Mouse (Mus musculus): Measurements from ENCODE around the gene Sycp2l.

The Sycp2l gene

DNA sequence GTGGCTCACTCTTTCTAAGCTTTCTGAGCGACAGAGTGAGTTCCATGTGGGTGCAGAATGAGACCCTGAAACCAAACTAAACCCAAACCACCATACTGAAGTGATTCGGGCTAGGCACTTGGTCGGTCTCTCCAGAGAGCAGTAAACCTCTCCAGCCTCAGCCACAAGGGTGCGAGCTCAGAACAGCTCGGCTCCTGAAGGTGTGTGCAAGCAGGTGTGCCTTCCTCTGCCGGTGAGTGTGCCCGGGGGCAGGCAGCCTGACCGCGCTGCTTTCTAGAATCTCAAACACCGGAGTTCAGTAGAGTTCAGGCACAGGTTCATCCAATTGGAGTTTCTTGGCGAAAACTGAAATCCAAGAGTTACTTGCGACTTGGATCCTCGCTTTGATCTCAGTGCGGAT is at the start of gene Sycp2l:
Sycp2l (plus strand) TSS at position 368 of the 400 bp plus-strand sequence.
- DNase-seq, result no peak

DNA sequence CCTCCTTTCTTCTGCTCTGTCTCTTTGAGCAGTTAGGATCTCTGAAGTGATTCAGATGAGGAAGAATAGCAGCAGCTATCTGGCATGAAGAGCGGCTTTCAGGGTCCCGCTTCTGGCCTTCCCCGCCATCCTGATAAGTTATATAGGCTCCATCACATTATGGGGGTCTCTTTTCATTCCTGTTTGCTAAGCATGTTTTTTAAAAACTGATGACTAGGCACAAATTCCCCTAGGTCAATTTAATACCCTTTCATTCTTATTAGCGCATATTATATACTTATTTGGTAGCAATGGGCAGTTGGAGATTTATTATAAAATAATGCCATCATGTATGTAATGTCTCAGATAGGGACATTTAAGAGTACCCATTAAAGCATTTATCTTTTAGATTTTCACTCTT is 46.5 kb upstream of the Sycp2l start:
- DNase-seq, result no peak

DNA sequence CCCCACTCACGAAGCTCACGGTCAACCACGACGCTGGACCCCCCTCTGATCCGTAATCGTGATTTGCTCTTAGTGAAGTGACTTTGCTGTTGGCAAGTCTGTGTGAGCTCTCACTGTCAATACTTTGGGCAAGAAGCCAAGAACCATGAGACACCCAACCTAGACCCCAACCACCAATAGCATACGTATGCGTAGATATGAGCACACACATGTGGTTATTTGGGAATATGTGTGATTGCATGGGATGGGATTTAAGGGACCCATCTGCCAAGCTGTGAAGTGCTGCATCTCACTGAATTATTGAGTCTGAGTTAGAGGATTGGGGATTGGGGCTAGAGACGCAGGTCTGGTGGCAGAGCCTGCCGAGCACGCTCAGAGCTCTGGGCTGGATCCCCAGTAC is 42.5 kb upstream of the Sycp2l start:
- DNase-seq, result no peak

DNA sequence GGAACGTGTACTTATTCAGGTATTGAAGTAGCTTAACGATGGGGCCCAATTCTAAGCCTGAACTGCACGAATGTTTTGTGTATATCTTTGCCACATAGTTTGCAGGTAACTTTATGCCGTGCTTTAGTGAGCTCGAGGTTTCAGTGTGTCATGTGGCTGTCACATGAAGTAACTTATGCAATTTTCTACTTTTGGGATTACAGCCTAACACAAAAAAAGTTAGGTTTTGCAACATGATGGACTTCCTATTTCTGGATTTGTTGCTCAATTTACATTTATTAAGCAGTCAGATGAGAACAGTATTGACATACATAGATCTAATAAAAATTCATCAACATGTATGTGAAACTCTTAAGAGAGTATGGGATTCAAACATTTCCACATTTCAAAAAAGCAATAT is 40.3 kb upstream of the Sycp2l start:
- no peak for DNase-seq

DNA sequence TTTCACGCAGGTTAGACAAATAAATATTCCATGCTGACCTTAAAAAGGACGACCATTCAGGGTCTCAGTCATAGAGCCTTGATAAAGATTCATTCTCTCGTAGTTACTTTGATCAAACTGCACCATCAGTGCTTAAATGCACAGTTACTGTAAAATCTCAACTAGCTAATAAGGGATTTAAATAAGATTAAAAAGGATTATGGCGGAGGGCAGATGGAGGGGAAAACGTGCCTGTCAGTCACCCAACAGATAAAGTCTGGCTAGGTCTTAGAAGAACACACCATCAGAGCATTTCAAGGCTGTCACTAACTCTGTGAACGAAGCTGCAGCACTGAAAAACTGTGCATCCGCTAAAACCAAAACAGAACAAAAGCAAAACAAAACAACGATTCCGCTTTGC is 36.2 kb upstream of the Sycp2l start:
- no peak for DNase-seq

DNA sequence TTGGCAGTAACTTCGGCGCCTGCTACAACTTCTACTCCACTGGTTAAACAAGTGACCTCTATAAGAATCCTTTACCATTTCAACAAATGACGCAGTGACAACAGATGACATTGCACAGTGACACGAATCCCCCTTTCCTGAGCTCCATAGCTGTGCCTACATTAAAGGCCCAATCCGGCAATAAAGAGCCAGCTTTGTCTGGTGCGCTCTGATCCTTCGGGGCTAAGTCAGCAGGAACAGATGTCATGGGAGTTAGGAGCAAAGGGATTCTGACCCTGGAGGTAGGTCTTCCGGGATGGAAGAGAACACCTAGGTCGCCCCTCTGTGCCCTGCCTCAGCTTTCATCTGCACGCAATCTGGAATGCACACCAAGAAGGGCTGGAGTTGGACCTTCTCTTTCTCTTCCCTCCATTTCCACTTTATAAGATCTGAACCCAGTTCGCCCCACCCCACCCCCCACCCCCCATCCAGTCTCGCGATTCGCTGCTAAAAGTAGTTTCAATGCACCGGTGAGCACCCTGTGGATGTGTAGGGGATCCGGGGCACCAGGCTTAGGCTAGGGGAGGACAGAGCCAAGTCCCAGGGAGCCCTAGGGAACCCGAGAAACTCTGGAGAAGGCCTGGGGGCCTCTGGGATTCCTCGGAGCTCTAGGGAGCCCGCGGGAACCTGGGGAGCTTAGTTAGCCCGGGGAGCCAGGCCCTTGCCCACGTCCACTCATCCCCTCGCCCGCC is 35.3 kb upstream of the Sycp2l start:
- no peak for DNase-seq

DNA sequence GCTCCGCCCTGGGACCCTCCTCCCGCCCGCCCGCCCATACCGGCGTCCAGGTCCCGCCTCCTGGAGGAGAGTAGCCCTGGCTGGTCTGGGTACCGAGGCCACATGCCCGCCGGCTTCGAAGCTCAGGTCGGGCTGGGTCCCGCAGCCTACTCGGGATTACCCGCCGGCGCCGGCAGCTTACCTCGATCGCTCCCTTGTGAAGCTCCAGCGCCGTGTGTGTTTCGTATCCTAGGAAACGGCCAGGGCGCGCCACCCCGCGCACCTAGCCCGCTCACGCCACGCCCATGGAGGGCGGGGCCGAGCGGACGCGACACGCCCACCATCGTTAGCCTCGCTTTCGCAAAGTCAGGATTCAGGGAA is 34.7 kb upstream of the Sycp2l start, which contains the start of gene Mak:
Mak (minus strand) TSS at position 286 of the 360 bp plus-strand sequence.
- peak; percentile 5 for DNase-seq

DNA sequence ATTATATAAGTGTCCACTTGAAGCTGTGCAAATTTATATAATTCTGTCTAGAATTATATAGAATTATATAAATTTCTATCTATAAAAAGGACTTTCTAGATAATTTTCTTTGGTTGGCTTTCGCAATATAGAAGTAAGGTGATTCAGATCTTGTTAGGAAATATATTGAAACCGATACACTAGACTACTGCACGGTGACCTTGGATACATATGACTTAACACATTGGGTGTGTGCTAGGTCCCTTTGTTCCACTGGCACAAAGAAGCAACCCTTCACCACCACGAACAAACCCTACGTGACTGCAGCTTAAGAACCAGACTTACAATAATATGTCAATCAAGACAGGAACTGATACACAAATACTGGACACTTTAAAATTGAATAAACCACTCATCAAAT is 34.2 kb upstream of the Sycp2l start:
- no peak for DNase-seq

DNA sequence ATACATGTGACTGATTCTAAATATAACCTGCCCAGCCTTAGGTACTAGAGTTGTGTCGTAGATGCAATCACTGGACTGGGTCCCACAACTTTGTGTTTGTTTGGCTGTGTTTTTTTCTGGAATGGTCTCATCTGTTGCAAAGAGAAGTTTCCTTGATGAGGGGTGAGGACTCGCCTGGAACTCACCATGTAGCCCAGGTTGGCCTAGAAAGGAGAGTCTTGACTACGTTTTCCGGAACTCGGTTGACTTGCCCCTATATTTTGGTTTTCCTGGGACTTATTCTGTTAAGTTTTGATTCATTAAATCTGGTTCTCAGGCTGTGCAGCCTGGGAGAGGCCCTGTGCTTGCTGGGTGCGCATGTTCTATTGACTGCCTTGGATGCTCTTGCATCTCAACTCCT is 33.4 kb upstream of the Sycp2l start:
- no peak for DNase-seq

DNA sequence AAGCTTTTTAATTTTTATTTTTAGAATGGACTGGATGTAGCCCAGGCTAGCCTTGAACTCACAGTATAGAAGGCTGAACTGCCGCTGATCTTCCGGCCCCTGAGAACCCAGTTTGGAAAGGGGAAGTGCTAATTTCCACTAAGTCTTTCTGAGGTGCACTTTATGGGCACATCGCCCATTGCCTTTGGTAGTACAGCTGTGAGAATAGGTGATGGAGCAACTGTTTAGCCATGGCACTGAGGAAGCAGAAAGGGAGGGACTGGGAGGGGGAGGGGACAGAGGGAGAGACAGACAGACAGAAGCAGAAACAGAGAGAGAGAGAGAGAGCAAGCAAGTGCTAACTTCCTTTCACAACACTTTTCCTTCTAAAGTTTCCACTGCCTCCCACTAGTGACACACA is 29.6 kb upstream of the Sycp2l start:
- DNase-seq, result no peak

DNA sequence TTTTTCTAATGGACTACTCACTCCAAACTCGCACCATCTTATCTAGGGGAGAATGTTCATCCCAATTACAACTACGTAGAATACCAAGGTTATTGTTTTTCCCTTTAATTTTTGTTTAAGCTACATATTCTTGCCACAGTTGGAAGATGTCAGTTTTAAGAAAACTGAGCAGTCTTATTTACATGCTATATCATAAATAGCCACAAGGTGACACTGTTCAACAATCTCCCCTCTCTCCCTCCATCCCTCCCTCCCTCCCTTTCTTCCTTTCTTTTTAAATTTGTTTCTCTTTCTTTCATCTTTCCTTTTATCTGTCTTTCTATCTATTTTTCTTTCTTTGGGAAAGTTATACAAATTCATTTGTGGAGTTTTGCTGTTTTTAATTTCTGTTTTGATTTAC is 29.0 kb upstream of the Sycp2l start:
- no peak for DNase-seq

DNA sequence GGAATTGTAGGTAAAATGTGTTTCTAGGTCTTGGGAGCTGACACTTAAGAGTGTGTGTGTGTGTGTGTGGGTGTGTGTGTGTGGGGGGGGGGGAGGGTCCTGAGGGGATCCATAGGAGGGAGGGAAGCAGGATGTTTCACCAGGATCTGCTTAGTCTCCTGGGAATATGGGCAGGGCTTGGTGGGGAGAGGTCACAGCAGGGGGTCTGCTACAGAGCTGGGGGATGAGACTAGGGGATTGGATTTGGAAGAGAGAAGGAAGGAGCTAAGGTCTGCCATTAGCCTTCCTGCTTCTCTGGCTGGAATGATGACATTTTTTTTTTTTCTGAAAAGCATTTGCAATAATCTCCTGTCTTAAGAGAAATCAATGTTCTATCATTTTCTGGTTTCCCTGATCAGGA is 25.4 kb upstream of the Sycp2l start:
- no peak for DNase-seq

DNA sequence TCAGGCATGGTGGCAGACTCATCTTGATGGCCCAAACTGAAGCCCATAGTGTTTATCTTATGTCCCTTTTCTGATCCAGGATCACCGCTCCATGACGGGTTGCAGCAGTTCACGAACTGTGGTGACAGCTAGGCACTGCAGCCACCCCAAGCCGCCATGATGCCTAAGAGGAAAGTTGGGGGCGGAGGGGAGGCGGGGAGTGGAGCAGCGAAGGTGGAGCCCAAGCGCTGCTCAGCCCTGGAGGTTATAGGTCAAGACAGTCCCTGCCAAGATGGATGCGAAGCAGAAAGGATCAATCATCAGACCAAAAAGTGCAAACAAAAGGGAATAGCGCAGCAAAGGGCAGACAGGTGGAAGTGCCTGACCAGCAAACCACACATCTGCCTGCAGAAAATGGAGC is 22.8 kb upstream of the Sycp2l start:
- no peak for DNase-seq

DNA sequence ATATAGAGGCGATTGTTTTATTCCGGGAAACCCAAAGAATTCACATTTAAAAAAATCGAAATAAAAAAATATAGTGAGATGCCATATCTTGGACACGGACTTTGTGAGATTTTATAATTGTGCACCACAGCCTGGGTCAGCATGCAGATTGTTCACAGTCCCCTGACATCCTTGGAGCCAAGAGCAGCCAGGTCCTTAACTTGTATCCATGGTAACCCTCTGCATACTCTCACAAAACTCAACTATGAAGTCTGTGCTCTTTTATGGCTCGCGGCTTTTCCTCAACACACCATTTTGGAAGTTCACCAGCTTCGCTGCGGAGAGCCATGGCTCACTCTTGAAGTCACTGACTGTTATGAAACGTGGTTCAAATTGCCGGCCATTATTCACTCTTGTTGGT is 19.9 kb upstream of the Sycp2l start:
- no peak for DNase-seq

DNA sequence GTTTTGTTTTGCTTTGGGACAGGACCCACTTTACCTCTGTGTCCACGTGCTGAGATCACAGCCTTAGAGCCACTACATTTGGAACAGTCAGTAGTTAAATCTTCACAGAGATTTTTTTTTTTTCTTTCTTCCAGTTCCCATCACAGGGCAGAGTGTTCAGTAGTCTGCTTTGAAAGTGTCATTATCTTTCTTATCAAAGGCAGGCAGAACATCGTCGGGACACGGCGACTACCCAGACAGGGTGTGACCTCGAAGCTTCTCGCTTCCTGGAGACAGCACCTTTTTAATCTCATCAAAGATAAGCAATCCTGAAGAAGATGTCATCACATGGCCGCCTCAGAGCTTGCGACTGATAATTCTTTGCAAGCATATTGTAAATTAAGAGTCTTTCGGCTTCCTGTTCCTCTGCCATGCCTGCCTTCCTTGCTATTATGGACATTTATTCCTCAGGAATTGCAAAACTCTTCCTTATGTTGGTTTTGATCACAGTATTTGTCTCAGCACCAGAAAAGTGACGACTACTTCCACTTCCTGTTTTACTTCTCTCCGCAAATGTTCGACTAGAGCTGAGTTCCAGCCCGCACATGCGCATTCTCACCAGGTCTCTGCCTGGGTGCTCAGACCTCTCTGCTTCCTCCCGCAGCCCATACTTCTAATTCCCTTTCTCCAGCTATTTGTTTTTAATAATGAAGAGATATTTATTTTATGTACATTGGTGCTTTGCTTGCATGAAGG is 16.6 kb upstream of the Sycp2l start:
- no peak for DNase-seq

DNA sequence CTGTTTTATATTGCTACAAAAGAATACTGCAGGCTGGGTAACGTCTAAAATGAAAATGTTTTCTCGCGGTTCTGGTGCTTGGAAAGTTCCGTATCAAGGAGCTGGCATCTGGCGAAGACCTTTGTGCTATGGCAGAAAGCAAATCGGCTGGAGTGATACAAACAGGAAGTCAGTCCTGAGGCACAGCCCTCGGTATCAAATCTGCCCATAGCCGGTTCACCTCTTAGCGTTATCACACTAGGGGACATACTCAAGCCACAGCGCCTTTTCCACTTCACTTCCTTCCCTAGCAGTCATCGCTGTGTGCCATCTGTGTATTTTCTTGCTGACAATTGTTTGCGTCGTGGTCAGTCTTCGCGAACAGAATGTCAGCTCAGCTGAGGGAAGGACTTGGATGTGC is 15.8 kb upstream of the Sycp2l start:
- DNase-seq, result no peak

DNA sequence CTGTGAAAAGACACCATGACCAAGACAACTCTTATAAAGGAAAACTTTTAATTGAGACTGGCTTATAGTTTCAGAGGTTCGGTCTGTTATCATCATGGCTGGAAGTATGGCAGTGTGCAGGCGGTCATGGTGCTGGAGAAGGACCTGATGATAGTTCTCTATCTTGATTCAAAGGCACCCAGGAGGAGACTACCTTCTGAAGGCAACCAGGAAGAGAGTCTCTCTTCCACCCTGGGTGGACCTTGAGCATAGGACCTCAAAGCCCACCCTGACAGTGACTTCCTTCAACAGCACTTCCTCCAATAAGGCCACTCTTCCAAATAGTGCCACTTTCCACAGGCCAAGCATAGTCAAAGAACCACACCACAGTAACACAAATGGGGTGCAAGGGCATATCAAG is 14.1 kb upstream of the Sycp2l start:
- no peak for DNase-seq

DNA sequence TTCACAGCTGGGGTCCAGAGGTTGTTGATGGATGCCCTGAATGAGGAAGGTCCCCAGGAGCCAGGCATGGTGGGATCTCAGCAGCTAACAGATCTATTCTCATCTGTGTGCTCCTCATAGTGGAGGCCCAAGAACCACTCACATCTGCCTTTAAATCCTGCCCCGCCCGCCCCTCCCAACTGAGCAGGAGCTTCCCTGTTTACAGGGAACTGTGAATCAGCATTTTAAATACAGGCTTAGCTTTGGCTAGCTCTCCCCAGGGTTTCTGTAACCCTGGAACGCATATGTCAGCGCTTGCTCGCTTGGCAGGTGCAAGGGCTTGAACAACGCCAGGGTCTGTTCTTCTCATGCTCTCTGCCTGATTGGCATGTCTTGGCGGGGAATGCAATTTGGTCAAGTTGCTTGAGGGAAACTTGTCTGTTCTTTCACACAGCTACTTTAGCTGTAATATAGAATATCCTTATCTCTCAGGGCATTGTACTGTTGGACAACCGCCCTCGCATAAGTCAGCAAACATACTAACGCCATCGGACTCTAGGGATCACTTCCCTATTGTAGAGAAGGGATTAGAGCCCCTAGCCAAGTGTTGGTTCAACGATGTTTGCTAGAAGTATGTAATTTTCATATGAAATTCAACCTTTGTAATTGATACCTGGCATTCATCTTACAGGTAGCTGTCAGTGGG is 10.1 kb upstream of the Sycp2l start:
- no peak for DNase-seq

DNA sequence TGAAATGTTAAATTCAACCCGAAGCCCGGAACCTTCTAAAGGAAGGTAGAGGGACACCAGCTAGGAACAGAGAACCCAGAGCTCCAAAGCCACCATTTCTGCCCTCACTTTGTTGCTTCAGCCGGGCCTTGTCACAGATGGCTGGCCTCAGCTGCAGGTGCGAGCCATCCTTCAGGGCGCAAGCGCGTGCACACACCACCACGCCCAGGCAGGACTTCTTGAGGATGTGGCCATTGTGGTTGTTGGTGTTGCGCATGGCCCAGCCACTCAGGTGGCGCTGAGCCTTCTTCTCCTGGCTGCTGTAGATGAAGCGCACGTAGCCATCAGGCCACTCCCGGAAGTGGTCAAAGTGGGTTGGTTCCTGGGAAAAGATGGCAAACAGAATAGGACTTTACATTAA is 8.6 kb upstream of the Sycp2l start:
- DNase-seq, result no peak

DNA sequence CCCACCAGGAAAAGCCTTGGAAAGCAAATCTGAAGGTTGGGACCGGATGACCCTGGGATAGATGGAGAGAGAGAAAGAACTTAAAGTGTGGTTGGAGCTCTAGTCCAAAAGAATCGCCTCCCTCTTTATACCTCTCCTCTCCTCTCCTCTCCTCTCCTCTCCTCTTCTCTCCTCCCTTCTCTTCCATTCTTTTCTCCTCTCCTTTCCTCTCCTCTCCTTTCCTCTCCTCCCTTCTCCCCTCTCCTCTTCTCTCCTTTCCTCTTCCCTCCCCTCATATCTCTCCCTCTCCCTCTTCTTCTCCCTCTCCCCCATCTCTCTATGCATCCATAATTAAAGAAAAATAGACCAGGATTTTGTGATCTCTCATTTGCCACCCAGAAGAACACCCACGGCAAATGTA is 3.2 kb upstream of the Sycp2l start, which contains the start of gene Gcm2:
Gcm2 (minus strand) TSS at position 101 of the 400 bp plus-strand sequence.
- DNase-seq, result no peak

DNA sequence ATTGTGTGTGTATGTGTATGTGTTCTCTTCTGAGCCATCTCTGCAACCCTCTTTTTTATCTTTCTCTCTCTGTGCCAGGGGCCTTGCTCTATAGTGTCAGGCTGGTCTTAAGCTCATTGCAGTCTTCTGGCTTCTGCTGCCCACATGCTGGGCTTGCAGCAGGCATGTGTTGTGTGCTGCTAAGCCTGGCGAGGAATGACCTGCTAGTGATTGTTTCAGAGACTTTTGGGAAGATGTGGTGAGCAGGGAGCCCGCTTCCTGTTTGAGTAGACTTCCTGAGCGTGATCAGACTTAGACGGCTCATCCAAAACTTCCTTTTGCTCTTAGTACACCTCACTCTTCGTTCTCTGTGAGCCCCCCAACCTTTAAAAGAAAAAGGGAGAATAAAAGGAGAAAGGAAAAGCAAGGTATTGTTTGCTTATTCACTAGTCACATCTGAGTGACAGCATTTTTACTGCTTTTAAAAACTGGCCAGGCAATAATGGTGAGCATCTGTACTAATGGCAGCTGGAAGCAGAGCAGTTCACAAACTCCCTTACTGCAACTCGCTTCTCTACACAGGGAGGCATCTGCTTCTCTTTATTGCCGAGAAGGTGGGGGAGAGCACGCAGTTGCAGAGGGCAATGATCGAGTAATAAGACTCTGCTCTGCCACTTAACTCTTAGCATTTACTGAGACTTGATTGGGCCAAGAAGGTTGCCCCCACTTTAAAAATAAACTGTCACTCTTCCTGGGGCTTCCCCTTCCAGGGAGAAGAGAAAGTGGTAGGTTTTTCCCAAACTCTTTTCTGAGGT is 5.2 kb downstream of the Sycp2l start:
- no peak for DNase-seq

DNA sequence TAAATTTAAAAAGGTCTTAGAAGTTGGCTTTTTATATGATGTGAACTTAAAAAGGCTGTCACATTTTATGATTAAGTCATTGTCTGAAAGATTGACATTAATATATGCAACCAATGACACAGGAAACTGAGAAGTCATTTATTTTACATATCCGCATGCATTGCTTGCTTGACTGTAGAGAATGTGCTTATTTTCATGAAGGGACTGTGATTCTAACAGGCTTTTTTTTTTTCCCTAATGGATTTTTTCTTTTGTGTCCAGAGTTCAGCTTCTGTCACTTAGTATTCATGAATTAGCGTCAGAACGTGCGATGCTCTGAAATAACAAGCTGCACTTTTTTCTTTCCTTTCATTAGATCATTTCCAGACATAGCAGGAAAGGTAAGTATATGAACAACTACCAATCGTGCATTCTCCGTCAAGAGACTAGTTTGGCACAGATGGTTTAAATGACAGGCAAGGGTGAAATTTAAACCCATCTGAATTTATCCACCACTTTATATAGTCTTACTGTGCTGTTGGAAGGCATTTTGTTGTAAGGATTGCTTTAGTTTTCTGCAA is 9.6 kb downstream of the Sycp2l start:
- no peak for DNase-seq

DNA sequence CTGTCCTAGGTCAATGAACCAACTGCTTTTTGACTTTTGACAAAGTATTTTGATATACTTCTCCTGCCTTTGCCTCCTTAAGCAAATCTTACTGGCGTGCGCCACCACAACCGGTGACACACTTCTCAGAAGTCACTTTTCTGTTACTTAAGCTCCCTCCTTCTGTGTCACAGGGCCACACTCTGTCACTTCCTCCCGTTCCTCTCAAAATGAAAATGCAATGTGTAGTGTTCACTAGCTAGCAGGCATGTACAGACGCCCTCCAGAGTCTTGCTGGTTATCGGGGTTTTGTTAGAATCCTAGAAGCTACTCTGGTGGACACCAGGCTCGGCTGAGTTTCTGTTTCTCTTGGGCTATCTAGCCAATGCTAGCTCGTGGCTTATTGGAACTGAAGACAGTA is 14.2 kb downstream of the Sycp2l start:
- no peak for DNase-seq

Measured in cerebellum, adult 11 months (tissue).